Mouse (Mus musculus) retina, postnatal 1 day (tissue): ENCODE measurements around the gene Clec16a.

Experiments used
- DNase-seq: peaks from one replicate; pipeline ENCODE4 v3.0.0-alpha.2; 2012

The Clec16a gene

DNA sequence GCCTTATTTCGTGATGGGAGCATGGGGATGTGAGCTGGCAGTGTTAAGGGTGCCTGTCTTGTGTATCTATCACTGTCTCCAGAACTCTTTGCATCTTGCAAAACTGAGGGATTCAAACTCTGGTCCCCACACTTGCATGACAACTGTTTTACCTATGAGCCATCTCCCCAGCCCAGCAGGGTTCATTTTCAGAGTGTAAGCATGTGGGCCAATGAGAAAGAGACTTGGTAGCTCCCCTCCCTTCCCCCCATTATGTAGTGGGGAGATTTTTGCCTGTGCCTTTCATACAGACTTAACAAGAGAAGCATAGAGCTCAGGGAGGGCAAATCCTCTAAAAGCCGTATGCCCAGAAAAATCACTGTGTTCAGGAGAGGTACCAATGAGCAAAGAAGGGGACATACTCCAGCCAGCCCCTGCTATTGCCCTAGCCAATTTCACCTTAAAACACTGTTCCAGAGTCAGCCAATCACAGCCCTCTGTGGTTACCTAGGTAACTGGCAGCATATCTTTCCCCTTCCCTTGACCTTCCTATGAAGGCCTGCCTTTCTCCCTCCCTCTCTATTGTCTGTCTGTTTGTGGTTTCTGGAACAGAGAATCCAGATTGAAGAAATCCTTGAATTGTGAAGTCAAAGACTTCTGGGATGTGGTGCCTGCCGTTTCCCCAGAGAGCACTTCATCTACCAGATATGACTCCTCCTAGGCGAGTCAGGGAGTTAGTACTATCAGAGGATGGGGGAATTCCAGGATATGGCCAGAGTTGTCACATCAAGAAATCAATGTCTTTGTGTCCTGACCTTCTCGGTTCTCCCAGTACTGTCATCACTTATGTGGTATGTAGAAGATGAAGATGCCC, 55.0 kb downstream of the Clec16a start:
- DNase-seq: peak; percentile 17

DNA sequence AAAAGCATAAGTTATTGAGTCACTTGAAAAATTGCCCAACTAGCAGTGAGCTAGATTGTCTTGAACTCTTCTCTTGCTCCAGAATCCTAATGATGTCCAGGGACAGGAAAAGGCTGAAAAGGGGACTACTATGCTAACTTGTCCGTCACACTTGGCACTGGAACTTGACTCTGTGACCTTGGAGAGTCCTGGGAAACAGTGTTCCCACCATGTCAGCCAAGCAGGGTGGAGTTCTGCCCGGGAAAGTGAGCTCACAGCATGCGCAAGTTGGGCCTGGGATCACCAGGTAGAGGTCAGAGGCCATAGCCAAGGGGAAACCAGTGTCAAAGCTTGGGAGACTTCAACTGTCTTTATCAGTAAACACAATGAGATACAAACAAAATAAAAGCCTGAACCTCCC, 62.7 kb downstream of the Clec16a start:
- no peak for DNase-seq

DNA sequence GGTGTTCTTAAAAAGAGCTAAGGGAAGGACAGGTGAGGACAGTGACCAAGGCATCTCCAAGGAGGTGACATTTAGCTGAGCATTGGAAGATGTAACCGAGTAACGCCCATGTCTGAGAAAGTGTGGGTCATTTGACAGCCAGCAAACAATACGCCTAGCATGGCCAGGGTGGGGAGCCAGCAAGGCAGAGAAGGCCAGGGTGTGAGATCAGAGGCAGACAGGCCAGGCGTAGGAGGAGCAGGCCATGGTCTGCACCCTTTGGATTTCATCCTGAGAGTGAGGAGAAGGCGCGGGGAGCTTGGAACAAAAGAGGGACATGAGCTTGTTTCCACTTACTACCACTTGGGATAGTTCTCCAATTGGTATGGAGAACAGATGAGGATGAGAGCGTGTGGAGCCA, 64.8 kb downstream of the Clec16a start:
- DNase-seq: no peak

DNA sequence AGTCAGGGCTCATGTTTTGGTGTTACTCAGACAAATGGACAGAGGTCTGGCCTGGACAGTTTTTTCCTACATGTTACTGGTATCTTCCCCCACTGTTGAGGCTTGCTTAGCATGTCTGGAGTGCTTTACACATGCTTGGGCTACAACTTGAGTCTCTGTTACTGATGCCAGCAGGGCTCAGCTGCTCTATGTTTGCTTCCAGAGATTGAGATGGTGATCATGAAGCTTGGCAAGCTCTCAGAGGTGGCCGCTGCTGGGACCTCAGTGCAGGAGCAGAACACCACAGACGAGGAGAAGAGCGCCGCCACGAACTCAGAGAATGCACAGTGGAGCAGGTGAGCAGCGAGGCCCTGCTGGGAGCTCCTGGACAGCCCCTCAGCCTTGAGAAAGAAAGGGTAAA, 65.7 kb downstream of the Clec16a start:
- no peak for DNase-seq

DNA sequence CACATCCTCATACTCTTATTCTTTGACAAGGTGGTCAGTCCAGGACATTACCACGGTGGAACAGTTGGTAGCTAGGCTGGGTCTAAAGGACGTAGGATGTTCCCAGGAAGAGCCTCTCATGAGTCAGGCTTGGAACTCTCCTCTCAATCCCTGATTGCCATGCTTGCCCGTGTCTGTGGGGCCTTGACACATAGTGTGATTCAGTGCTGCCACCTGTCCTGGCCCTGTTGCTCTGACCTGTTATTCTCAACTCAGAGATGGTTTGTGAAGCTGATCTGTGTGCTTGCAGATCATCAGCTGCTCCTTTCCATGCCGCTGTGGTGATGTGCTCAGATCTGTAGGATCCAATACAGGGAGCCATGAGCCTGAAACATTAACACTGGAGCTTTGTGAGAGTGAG, 66.2 kb downstream of the Clec16a start:
- no peak for DNase-seq

DNA sequence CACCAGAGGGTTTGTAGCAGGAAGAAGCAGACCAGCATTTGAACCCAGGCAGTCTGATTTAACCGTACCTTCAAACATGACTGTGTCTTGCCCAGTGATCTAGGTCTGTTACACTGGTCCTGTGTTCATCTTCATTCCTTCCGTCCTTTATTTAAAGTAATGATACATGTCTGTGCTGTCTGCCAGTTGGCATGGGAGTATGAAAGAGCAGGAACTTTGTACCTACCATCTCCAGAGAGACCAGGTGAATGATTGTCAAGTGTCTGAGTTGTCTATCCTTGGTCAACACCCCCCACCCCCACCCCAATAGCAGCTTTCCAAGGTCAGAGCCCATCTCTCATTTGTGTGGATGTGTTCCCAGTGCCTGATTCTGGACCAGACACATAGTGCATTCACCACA, 68.9 kb downstream of the Clec16a start:
- no peak for DNase-seq

DNA sequence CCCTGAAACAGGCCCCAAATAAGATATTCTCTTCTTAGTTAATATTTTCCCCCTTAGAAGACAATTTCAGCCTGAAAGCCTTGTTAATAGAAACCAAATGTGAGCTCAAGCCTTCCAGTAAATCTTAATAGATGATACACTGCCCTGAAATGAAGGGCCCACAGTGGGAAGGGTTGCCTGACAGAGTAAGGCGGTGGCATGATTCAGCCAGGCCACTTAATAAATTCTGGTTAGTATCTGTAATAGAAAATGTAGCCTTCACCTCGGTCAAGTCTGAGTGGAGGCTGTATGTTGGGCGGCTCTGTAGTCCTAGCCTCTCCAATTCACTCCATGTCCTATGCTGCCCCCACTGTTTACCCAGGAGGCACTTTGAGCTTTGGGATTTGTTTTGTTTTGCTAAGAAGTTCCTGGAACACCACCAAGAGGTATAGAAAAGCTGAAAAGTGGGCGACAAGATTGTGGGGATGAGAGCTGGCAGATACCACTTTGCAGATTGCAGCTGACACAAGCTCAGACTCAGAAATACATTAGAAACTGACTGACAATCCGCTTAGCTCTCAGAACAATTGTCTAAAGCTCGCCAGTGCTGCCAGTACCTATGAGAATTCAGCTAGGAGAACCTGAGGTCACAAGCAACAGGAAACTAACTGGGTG, 75.9 kb downstream of the Clec16a start:
- DNase-seq: no peak

DNA sequence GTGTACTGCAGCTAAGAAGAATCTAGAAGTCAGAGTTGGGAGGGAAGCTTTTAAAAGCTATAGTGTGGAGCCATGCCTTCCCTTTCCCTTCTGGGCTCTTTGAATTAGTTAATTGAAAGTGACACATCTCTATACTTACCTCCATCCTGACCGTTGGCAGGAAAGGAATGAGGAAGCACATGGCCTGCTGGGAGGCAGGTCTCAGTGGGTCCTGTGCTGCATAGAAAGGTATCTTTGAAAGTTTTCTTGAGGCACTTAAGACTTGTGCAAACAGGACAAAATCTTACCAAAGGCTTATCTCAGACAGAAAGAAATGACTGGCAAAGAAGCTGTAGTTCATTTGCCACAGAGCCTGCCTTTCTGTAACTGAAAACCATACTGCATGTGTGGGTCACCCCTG, 76.6 kb downstream of the Clec16a start:
- no peak for DNase-seq

DNA sequence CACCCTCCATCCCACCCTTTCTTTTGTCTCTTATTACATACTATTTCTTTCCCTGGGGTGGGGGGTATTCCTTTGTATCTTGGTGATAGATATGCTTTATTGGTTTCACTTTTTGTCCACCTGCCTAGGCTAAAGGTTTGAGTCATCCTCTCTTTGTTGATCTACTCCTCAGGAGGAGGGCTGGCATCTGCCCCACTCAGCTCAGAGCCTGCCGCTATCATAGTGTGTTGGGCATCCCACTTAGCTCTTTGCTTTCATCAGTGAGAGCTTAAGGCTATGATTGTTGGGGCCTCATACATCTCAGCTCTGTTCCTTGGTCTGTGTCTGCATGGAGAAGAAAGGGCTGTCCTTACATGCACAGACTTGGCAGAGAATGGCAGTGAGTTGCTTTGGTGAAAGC, 81.0 kb downstream of the Clec16a start:
- no peak for DNase-seq

DNA sequence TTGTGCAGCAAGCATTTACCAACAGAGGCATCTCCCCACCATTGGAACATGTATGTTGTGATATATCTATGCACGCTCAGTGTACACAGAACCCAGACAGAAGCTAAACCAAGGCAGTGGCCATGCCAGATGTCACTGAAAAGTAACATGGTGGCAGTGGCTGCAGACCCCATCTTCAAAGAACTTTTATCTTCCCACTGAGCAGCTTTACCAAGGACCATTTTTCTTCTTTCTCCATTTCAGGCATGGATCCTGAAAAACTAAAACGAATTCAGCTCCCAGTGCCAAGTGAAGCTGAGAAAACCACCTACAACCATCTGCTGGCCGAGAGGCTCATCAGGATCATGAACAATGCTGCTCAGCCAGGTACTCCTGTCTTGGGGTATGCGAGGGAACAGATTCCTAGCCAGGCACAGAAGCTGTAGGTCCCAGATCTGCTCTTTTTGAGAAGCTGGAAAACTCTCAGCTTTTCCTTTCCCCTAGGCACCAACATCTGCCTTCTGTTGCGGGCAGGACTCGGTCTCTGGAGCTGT, 82.1 kb downstream of the Clec16a start:
- no peak for DNase-seq

DNA sequence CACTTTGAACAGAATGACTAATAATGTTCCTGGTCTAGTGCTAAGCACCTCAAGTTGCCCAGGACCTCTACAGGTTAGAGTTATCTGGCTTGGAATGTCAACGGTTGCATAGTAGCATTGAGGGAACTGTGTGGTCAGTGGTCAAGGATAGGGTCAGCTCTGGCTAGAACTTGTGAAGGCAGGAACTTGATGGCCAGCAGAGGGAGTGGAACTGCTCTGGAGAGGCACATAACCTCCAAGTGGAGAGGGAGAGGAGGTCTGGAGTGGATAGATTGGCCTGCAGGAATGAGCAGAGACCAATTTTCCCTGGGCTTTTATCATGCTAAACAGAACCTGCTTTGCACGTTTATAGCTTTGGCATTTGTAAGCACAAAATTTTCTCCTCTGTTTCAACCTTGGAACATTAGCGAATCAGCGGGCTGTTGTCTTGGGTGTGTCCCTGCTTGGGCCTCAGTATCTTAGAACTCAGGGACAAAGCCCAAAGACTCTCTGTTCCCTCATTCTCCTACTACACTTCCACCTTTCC, 83.0 kb downstream of the Clec16a start:
- DNase-seq: no peak

DNA sequence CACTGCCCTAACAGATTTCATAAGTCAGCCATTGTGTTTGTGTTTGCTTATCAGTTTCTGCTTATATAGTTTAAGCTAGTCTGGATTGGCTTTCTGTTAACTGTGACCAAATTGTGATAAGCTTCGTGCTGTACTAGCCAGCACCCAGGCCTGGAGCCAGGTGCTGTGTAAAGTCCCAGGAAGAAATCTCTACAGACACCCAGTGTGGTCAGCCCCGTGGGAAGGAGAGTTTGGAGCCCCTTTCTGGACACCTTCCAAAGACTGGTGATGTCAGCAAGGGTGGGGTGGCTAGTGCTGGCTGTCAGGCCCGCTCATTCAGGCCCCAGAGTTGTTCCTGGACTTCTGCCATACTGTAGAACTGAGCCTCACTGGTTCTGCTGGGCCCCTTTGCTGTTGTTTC, 83.8 kb downstream of the Clec16a start:
- no peak for DNase-seq

DNA sequence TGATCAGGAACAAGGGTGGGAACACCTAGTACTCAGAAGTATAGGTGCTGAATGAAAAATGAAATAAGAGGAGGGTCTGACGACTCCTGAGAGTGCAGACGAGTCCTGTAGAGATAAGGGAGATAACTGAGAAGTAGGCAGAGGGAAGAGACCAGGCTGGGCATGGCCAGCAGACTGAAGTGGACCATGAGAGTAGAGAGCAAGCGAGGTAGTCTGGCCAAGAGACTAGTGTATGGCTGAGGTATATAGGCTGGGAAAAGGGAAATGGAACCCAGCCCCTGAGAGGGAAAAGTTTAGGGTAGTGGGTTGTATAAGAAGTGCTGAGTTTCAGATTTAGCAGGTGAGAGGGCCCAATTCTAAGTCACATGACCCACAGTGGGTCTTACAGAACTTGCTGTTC, 84.2 kb downstream of the Clec16a start:
- DNase-seq: no peak

DNA sequence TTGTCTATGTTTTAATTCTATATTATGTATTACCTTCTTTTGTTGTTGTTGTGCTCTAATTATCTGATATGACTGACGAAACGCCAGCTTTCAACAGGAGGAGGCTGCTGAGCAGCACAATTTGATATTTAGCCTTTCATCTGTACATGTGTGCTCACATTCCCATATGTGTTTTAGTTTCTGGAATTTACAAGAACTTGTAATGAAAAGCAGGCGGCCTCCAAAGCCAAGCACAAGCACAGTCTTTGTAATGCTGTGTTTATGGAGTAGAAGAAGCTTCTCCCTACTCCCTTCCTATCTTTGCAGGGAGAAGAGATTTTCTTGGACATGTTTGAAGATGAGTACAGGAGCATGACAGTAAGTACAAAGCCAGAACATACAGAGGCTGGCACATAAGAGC, 89.8 kb downstream of the Clec16a start:
- DNase-seq: no peak

DNA sequence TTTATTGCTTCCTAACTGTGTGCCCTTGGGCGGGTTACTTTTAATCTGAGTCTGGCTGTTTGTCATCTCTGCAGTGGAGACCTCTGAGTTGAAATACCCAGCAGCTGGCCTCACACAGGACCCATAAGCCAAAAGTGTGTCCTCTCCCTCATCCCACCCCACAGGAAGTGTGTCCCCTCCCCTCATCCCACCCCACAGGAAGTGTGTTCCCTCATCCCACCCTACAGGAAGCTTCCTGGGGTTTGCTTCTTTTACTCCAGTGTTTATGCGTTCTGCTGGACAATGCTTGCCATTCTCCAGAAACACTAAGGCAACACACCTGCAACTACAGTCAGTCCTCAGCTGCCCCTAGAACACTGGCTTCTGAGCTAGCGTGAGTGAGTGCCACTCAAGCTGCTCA, 92.8 kb downstream of the Clec16a start:
- DNase-seq: no peak

DNA sequence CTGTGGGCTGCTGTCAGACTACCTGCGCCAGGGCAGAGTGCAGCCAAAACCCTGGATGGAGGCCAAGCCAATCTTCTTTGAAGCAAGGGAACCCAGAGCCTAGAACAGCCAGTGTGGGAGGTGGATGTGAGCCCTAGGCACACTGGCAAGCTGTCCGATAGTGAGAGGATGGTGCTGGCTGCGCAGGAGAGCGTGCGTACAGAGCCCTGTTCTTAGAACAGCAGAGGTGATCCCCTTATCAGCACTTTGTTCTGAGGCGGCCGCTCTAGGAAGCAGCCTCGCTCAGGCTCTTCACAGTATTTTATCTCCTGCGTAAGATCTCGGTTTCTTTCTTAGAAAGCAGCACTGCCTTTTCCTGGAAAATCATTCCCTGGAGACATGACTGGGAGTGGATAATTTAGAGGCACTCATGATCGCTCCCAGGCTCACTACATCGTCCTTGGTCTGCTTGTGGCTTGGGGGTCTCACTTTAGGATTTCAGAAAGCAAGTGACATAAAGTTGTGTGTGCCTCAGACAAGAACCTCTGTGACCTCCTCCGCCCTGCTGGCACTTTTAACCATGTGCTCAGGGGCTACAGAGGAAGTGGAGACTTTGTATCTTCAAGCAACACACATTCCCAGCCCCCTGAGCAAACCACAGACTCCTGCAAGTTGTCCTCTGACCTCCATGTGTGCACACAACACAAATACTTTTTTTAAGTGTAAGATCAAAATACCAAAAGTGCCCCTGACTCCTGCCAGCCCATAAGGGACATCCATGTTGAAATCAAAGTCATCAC, 94.2 kb downstream of the Clec16a start:
- DNase-seq: no peak

DNA sequence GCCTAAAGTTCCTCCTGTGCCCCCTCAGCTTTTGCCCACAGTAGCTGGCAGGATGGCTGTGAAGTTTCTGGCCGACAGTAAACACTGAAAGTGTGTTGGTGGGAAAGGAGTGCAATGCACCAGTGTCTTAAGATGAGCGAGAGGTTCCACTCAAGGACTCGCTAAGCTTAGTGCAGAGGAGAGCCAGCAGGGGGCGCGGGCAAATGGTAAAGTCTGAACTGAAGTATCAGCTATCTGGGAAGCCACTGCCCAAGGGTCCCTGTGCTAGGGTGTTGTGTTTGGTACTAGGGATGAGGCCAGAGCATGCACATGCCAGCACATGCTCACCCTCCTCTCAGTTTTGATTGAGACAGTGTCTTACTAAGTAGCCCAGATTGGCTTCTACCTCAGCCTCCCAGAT, 94.9 kb downstream of the Clec16a start:
- peak; percentile 84 for DNase-seq

DNA sequence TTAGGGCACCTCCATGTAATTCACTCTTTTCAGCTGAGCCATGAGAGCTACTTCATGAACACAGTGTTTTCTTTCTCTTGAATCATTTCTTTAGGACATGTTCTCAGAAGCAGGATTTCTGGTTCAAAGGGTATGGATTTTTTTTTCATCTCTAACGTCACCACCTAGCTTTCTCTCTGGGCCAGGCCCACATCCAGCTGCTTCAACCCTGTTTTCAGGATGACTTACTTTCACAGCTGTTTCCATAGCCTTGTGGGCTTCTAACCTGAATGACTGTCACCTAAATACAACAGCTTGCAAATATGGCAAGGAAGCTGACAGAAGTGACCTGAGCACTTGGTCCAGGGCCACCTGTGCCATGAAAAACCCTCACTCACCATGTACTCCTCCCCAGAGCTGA, 96.0 kb downstream of the Clec16a start:
- DNase-seq: no peak

DNA sequence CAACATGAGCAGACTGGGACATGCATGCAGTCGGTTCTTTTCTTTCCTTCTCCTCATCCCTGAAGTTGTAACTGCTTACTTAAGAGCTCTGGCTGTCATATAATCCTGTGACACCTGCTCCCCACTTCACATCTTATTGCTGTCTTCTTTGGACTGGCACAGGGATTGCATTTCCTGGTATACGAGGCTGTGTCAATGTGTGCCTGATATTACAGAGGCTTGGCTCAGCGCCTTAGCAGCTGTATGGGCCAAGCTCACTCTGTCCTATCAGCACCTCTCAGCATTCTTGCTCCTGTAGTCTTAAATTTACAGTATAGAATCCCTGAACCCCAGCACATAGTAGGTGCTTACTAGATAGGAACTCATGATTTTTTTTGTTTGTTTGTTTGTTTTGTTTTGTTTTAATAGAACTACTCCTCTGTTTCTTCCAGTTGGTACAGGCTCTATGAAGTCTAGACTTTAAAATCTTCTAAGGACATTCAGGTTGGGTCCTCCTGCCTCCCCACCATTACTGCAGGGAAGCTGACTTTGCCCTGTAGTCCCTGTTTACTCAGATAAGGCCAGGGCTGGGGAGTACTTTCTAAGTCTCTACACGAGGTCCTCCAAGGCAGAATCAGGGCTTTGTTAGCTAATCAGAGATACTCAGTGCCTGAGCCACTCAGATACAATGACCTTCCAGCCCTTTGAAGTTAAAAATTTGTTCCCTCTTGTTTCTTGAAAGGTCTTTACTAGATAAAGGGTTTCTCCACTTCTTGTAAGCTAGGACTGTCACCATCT, 97.9 kb downstream of the Clec16a start:
- DNase-seq: no peak

DNA sequence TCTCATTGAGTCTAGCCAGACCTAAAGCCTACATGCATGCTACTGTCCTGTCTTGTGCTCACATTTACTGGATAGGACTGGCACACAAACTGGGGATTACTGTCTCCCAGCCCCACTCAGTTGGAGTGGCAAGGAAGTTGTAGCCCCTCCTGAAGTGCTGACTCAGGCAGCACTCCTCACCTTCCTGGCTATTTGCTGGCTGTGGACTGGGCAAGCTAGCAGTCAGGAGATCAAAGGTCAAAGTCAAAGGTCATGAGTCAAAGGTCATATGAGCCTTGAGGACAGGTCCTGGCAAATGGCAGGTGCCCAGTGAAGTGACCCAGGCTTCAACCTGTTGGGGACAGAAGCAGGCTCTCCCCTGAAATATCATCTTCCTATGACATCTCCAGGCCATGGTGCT, 99.1 kb downstream of the Clec16a start:
- DNase-seq: no peak

DNA sequence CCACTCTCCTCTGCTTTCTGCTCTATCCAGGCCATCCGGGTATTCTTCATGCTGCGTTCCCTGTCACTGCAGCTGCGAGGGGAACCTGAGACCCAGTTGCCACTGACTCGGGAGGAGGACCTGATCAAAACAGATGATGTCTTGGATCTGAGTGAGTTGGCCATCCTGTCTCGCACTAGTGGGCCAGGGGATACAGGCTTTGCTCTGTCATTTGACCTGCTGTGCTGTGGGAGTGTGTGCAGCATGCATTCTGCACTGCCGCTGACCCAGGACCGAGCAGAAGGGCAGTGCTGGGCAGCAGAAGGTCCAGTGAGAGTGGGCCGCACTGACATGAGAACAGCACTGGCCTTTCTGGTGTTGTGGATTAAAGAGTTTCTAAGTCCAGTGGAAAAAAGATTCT, 99.6 kb downstream of the Clec16a start:
- no peak for DNase-seq

DNA sequence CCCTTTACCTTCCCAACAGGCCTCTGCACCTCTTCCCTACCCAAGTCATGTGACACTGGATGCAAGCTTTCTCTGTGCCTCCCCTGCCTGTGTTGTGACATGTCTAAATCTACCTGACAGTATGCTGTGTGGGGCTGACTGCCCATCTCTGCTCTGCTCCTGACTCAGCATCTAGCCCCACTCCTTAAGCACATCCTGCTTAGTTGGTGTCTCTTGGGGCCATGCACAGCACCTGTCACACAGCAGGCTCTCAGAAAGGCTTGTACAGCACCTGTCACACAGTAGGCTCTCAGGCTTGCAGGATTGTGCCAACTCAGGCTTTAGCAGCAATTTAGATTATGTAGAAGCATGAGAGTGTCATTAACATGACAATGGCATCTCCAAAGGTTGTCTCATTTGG, 106.7 kb downstream of the Clec16a start:
- no peak for DNase-seq

DNA sequence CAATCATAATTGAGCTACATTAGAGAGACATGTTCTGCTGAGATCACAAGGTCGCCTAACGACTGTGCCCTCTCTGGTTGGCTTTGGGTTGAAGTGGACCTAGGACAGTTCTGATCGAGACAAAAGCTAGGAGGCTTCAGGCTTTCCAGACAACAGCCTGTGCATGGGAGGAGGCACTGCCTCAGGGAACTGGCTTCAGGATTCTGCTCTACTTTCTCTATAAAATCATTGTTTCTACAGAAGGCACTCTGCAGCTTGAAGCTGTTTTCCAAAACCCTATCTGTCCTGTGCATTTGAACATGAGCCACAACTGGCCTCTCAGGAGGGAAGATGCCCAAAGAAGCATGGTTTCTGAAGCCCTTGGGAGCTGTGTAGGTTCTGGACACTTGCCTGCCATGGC, 107.8 kb downstream of the Clec16a start:
- no peak for DNase-seq
